Mouse (Mus musculus): Measurements from ENCODE around the gene Cklf.

DNA sequence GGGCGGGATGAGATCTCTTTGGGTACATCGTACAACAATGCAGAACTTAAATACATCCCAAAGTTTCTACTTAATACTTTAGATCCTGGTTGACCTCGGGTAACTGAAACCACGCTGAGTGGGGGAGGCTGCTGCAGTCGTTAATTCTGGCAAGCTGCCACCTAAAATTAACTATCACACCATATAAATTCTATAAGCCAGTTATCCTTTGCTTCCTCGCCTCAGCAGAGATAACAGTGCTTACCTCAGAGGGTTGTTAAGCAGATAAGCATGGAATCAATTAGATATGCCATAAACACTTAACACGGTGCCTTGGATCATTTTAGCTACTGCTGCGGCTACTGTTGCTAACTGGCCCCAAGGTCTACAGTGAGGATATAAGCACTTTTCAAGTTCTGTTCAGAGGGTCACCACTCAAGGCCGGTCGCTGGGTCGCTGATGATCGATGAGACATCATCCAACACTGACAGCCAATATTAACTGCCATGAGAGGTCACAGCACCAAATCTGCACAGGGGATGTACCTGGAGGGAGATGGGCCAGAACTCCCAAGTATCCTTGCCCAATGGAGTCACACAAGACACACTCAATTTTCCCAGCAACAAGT is 8.5 kb upstream of the Cklf start:
- TF ChIP-seq CTCF (IDR thresholded peaks at IDR 0.05; ENCODE audit: borderline replicate concordance, insufficient read depth, low read depth, low read length): no peak
- no peak for TF ChIP-seq POLR2A (IDR thresholded peaks at IDR 0.05; ENCODE audit: borderline replicate concordance, insufficient read depth, low read length)

All from cerebellum, adult 2 months (tissue).